Mouse (Mus musculus): ENCODE data around the gene Rhot2.

GRCm38 (mm10) chr17:25806507-25806906 is 38.1 kb downstream of the Rhot2 start:
- TF ChIP-seq EP300 (optimal IDR thresholded peaks at IDR 0.05) (no peak), CTCF (IDR thresholded peaks at IDR 0.05; ENCODE audit: low read depth) (no peak)
